Mouse (Mus musculus): ENCODE data around the gene Dmrtb1. TPM values are rescaled to one million over a fixed set of nuclear protein-coding genes. Genes with fewer than 3 reads are reported as not detected.

Gene Dmrtb1
- polyA plus RNA-seq, 1 experiment from 2014 or later = 11.6 TPM

DNA sequence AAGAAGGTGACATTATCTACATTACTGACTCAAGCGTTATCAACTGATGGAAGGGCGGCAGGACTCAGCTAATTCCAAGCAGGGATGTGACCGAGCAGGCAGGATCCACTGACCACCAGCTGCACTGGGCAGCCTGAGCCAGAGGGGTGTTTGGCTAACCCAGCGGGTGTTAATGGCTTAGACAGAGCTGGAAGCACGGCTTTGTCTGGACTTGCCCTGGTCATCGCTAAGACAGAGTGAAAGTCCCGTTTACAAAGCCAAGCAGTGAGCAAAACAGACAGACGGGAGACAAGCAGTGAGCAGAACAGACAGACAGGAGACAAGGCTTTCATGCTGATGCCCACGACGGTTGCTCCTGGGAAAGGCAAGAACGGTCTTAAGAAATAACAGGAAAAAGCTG lies 4.2 kb upstream of the Dmrtb1 start:
- ATAC-seq (ENCODE audit: low FRiP score) = peak; percentile 52; the same call in 1 of the 2 replicates
- 2% methylated on average over 11 of the region's 11 CpGs for WGBS
- Histone ChIP-seq H3K9ac (ENCODE audit: low read length) (0 out of 2 replicates have a peak overlapping the region, but pooled peaks have one; percentile 17), H3K9me3 (ENCODE audit: control insufficient read depth, low read length) (no peaks in the 10 kb centered on the region), H3K27ac (ENCODE audit: low read depth, low read length) (no peak overlapping the region), H3K36me3 (ENCODE audit: control insufficient read depth, insufficient read depth, low read length) (no peaks in the 10 kb centered on the region; the same call in 1 of the 2 replicates), H3K4me1 (ENCODE audit: control insufficient read depth, insufficient read depth, low read length) (peaks cover 4% of the 10 kb centered on the region; the same call in 1 of the 2 replicates), H3K4me3 (ENCODE audit: low read depth, low read length) (no peak overlapping the region), H3K27me3 (ENCODE audit: control insufficient read depth, insufficient read depth, low read length) (peaks cover 2% of the 10 kb centered on the region; the same call in 1 of the 2 replicates), H3K4me2 (peak overlapping the region; percentile 2)
- peak; percentile 93 for DNase-seq (ENCODE audit: low spot score, missing footprints)

DNA sequence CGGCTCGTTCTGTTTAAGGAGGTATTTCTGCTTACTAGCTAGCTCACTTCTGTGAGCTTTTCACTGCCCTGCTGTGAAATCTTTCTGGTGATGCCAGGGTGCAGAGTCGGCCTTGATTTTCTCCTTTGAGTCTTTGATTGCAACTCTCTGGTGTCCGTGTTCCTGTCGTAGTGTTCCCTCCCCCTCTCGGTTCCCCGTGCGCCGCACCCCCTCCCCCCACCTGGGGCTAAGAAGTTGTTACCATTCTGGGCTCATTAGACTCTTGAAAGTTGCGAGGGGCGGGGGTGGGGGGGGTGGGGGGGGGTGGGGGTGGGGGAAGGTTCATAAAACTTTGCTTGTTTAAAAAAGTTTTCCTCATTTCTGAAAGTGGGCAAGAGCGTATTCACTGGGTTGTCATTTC lies 3.1 kb upstream of the Dmrtb1 start:
- Histone ChIP-seq H3K27ac (ENCODE audit: low read depth, low read length) (no peak overlapping the region; the same call in 1 of the 2 replicates), H3K9ac (ENCODE audit: low read length) (no peak overlapping the region), H3K4me2 (no peak overlapping the region), H3K9me3 (ENCODE audit: control insufficient read depth, low read length) (no peaks in the 10 kb centered on the region), H3K4me1 (ENCODE audit: control insufficient read depth, insufficient read depth, low read length) (peaks cover 4% of the 10 kb centered on the region; the same call in 1 of the 2 replicates), H3K4me3 (ENCODE audit: low read depth, low read length) (no peak overlapping the region), H3K36me3 (ENCODE audit: control insufficient read depth, insufficient read depth, low read length) (no peaks in the 10 kb centered on the region; the same call in 1 of the 2 replicates), H3K27me3 (ENCODE audit: control insufficient read depth, insufficient read depth, low read length) (peaks cover 2% of the 10 kb centered on the region; the same call in 1 of the 2 replicates)
- WGBS = 36% methylated on average over 12 of the region's 12 CpGs
- DNase-seq (ENCODE audit: low spot score, missing footprints) (no peak), ATAC-seq (ENCODE audit: low FRiP score) (no peak)

- 89% methylated on average over 35 of the region's 37 CpGs for WGBS
- Histone ChIP-seq H3K9me3 (ENCODE audit: control insufficient read depth, low read length) (no peaks in the 10 kb centered on the region), H3K4me1 (ENCODE audit: control insufficient read depth, insufficient read depth, low read length) (peaks cover 30% of the 10 kb centered on the region), H3K36me3 (ENCODE audit: control insufficient read depth, insufficient read depth, low read length) (no peaks in the 10 kb centered on the region; the same call in 1 of the 2 replicates), H3K27me3 (ENCODE audit: control insufficient read depth, insufficient read depth, low read length) (peaks cover 15% of the 10 kb centered on the region), H3K9ac (ENCODE audit: low read length) (no peak overlapping the region), H3K4me2 (no peak overlapping the region), H3K4me3 (ENCODE audit: low read depth, low read length) (no peak overlapping the region), H3K27ac (ENCODE audit: low read depth, low read length) (no peak overlapping the region)
- ATAC-seq (ENCODE audit: low FRiP score) (no peak), DNase-seq (ENCODE audit: low spot score, missing footprints) (no peak)
Measured at GRCm38 (mm10) chr4:107683006-107683756, 849 bp downstream of the Dmrtb1 start.

DNA sequence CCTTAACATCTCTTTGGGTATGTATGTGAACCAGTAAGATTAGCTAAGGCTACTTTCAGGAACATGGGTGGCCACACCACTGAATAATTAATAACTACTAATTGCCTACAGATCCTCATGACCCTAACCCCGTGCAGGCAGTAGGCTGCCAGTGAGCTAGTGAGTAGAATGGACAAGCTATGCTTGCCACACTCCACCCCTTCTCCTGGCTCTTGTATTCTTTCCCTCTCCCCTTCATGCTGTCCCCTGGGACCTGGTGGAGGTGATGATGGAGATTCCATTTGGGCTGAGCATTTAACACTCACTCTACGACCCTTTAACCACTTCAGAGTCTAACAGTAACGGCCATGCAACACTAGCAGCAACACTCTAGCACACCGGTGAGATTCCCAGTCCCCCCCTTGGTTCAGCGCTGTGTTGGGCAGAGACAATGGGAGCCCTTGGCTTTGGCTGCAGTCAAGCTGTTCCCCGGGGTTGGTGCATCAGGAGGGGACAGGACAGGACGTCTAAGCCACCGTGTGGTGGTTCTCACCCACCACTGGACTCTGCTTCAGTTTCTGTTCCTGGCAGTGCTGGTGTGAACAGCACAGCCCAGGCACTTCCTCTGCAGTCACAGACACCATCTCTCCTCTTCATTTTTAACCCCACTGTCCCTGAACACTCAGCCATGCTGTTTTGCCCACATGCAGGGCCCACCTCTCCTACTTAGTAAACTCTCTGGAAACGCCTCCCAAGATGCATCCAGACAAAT lies 2.8 kb downstream of the Dmrtb1 start:
- peak overlapping the region; percentile 80 for H3K27ac ChIP-seq (ENCODE audit: low read depth, low read length)
- no peak overlapping the region for H3K4me3 ChIP-seq (ENCODE audit: low read depth, low read length)
- peak overlapping the region; percentile 45 for H3K4me2 ChIP-seq
- WGBS = 20% methylated on average over 9 of the region's 9 CpGs
- H3K36me3 ChIP-seq (ENCODE audit: control insufficient read depth, insufficient read depth, low read length) = no peaks in the 10 kb centered on the region; the same call in 1 of the 2 replicates
- no peak overlapping the region for H3K9ac ChIP-seq (ENCODE audit: low read length)
- peaks cover 25% of the 10 kb centered on the region for H3K27me3 ChIP-seq (ENCODE audit: control insufficient read depth, insufficient read depth, low read length)
- DNase-seq (ENCODE audit: low spot score, missing footprints) (peak; percentile 92), ATAC-seq (ENCODE audit: low FRiP score) (peak; percentile 80)
- H3K9me3 ChIP-seq (ENCODE audit: control insufficient read depth, low read length) = no peaks in the 10 kb centered on the region
- H3K4me1 ChIP-seq (ENCODE audit: control insufficient read depth, insufficient read depth, low read length) = peaks cover 26% of the 10 kb centered on the region

- ATAC-seq (ENCODE audit: low FRiP score) = peak; percentile 92
- H3K4me2 ChIP-seq = peak overlapping the region; percentile 45
- peaks cover 30% of the 10 kb centered on the region for H3K27me3 ChIP-seq (ENCODE audit: control insufficient read depth, insufficient read depth, low read length)
- WGBS = 21% methylated on average over 15 of the region's 15 CpGs
- H3K4me3 ChIP-seq (ENCODE audit: low read depth, low read length) = peak overlapping the region; percentile 26
- peak overlapping the region; percentile 53 for H3K9ac ChIP-seq (ENCODE audit: low read length)
- peaks cover 26% of the 10 kb centered on the region for H3K4me1 ChIP-seq (ENCODE audit: control insufficient read depth, insufficient read depth, low read length)
- H3K36me3 ChIP-seq (ENCODE audit: control insufficient read depth, insufficient read depth, low read length) = no peaks in the 10 kb centered on the region; the same call in 1 of the 2 replicates
- no peaks in the 10 kb centered on the region for H3K9me3 ChIP-seq (ENCODE audit: control insufficient read depth, low read length)
- peak; percentile 96 for DNase-seq (ENCODE audit: low spot score, missing footprints)
- H3K27ac ChIP-seq (ENCODE audit: low read depth, low read length) = peak overlapping the region; percentile 80
Measured at GRCm38 (mm10) chr4:107680311-107681098, 3.5 kb downstream of the Dmrtb1 start.

GRCm38 (mm10) chr4:107675645-107676044 lies 8.4 kb downstream of the Dmrtb1 start:
- Histone ChIP-seq H3K9me3 (ENCODE audit: control insufficient read depth, low read length) (no peaks in the 10 kb centered on the region), H3K4me2 (no peak overlapping the region), H3K9ac (ENCODE audit: low read length) (no peak overlapping the region), H3K27me3 (ENCODE audit: control insufficient read depth, insufficient read depth, low read length) (peaks cover 38% of the 10 kb centered on the region), H3K4me3 (ENCODE audit: low read depth, low read length) (no peak overlapping the region), H3K36me3 (ENCODE audit: control insufficient read depth, insufficient read depth, low read length) (no peaks in the 10 kb centered on the region), H3K27ac (ENCODE audit: low read depth, low read length) (no peak overlapping the region), H3K4me1 (ENCODE audit: control insufficient read depth, insufficient read depth, low read length) (peaks cover 13% of the 10 kb centered on the region)
- ATAC-seq (ENCODE audit: low FRiP score) = no peak
- no peak for DNase-seq (ENCODE audit: low spot score, missing footprints)
- 71% methylated on average over 10 of the region's 10 CpGs for WGBS

- Histone ChIP-seq H3K9me3 (ENCODE audit: control insufficient read depth, low read length) (no peaks in the 10 kb centered on the region), H3K4me3 (ENCODE audit: low read depth, low read length) (no peak overlapping the region), H3K4me1 (ENCODE audit: control insufficient read depth, insufficient read depth, low read length) (no peaks in the 10 kb centered on the region; the same call in 1 of the 2 replicates), H3K27me3 (ENCODE audit: control insufficient read depth, insufficient read depth, low read length) (peaks cover 30% of the 10 kb centered on the region), H3K4me2 (peak overlapping the region; percentile 18; the same call in 1 of the 2 replicates), H3K9ac (ENCODE audit: low read length) (no peak overlapping the region), H3K36me3 (ENCODE audit: control insufficient read depth, insufficient read depth, low read length) (no peaks in the 10 kb centered on the region), H3K27ac (ENCODE audit: low read depth, low read length) (no peak overlapping the region)
- DNase-seq (ENCODE audit: low spot score, missing footprints) (no peak), ATAC-seq (ENCODE audit: low FRiP score) (peak; percentile 57)
- 29% methylated on average over 5 of the region's 5 CpGs for WGBS
Measured at GRCm38 (mm10) chr4:107674322-107674644, 9.7 kb downstream of the Dmrtb1 start.

DNA sequence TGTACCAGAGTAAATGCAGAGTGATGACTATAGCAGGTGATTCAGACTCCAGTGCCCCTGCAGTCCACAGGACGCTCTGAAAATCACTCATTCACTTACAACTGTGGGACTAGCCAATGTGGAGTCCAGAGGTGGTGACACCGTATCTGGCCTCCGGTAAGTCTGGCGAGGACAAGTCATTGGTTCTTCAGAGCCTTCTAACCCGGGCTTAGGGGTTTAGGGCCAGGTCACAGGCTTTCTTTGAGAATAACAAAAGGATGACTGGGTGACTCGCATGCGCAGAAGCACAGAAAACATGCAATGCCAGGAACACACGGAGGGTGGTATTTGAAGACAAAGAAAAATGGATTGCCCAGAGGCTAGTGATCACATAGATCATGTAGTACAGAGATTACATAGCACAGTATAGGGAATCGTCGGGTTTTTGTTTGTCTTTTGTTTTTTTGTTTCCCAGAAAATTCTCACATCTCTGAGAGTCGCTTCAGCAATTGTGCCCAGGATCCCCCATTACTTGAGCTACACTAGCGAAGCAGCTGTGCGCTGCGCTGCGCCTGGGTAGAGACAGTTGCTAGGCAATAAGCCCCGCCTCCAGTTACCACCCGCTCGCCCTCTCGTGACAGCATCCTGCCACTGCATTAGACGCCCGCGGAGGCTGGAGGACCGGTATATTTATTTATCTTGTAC lies 10.2 kb downstream of the Dmrtb1 start:
- no peaks in the 10 kb centered on the region; the same call in 1 of the 2 replicates for H3K4me1 ChIP-seq (ENCODE audit: control insufficient read depth, insufficient read depth, low read length)
- no peaks in the 10 kb centered on the region for H3K36me3 ChIP-seq (ENCODE audit: control insufficient read depth, insufficient read depth, low read length)
- ATAC-seq (ENCODE audit: low FRiP score) (peak; percentile 94), DNase-seq (ENCODE audit: low spot score, missing footprints) (peak; percentile 99)
- peak overlapping the region; percentile 19; the same call in 1 of the 2 replicates for H3K4me2 ChIP-seq
- H3K9ac ChIP-seq (ENCODE audit: low read length) = peak overlapping the region; percentile 4; the same call in 1 of the 2 replicates
- WGBS = 12% methylated on average over 23 of the region's 23 CpGs
- H3K27me3 ChIP-seq (ENCODE audit: control insufficient read depth, insufficient read depth, low read length) = peaks cover 26% of the 10 kb centered on the region
- no peak overlapping the region for H3K4me3 ChIP-seq (ENCODE audit: low read depth, low read length)
- H3K9me3 ChIP-seq (ENCODE audit: control insufficient read depth, low read length) = no peaks in the 10 kb centered on the region
- H3K27ac ChIP-seq (ENCODE audit: low read depth, low read length) = no peak overlapping the region

Data from midbrain, embryonic 11.5 days (tissue).